Mouse (Mus musculus): ENCODE data around the gene Rcc1l.

Gene Rcc1l

DNA sequence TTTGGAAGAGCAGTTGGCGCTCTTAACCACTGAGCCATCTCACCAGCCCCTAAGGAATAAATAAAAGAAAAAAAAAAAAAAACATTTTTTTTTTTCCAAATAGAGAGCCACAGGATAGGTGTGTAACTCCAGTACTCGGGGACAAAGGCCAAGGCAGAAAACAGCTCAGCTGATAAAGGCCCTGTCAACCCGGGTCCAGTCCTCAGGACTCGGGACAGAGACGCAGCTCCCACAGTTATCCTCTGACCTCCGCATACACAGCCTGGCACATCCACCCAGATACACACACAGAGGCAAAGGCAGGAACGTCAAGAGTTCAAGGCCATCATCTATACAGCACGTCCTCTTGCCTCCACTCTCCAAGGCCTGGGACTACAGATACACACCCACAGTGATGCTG lies 6.4 kb downstream of the Rcc1l start:
- no peak for DNase-seq (ENCODE audit: low spot score in 2 of 2)

DNA sequence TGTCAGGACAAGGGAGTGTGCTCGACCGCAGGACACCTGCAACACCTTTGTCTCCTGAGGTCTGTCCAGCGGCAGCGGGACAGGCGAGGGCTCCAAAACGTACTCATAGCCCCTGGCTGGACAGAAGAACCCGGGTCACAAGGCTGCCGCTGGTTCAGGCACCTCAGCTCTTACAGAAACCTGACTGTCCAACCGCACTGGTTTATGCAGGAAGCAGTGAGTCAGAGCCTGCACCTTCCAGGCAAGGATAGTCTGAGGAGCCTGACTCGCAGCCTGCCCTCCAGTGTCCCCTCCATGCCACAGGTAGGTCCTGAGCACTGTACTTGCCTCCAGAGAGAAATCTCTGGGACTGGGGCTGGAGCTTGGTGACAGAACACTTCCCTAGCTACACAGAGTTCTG lies 7.3 kb downstream of the Rcc1l start:
- DNase-seq (ENCODE audit: low spot score in 2 of 2): no peak

DNA sequence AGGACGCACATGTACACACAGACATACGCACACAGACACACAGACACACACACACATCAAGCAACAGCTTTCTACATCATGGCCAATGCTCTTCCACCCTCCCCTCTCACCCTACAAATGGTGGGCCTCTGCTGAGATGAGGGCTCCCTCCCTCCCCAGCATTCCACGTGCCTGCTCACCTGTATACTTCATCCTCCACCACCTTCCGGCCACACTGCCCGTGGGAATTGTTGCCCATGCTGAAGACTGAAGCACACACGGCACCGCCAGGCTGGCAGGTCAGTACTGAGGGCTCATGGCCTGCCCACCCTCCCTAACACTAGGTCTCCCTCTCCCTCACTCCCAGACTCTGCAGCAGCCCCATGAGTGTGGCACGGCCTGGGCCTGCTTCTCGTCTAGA lies 8.5 kb downstream of the Rcc1l start:
- no peak for DNase-seq (ENCODE audit: low spot score in 2 of 2)

DNA sequence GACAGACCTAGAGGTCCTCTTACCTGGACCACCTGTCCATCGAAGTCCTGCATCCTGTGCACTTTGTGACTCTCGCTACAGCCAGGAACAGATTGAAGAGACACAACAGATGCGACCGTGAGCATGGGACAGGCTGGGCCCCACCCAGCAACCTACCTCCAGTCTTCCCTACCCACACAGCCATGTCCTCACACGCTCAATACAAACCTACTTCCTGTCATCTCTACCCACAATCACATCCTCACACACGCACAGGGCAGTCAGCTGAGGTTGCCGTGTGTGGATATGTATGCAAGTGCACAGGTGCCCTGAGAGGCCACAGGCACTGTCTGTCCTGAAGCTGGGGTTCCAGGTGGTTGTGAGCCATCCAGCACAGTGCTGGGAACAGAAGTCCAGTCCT lies 9.9 kb downstream of the Rcc1l start:
- DNase-seq (ENCODE audit: low spot score in 2 of 2): no peak

DNA sequence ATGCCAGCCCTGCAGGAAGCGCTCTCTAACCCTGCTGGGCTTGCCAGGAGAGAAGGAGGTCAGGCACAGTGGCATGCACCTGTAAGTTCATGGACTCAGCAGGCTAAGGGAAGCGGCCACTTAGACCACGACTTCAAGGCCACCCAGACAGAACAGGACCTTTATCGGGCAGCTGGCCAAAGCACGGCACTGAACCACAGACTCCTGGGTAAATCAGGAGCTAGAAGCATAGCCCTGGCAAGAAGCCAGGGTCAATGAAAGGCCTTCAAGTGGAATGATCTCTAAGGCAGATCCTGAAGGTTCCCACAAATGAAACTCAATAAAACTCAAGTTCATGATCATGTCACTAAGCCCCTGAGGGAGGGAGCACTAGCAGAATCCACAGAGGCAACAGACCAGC lies 11.9 kb downstream of the Rcc1l start:
- DNase-seq (ENCODE audit: low spot score in 2 of 2): no peak

DNA sequence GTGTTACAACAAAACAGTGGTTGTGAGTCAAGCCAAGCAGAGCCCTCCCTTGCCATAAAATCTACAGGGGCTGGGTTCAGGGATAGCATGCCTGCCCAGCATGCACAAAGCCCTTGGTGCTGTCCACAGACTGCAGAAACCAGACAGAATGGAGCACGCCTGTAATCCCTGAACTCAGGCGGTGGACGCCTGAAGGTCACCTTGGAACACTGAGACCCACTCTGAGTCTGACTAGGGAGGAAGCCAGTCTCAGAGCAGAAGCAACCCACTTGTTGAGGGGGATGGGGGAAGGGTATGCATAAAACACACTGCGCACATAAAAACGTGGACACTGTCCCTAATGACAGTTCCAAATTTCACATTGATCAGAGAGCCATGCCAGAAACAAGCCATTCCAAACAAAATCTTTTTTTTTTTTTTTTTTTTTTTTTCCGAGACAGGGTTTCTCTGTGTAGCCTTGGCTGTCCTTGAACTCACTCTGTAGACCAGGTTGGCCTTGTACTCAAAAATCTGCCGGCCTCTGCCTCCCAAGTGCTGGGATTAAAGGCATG lies 20.6 kb downstream of the Rcc1l start:
- no peak for DNase-seq (ENCODE audit: low spot score in 2 of 2)

DNA sequence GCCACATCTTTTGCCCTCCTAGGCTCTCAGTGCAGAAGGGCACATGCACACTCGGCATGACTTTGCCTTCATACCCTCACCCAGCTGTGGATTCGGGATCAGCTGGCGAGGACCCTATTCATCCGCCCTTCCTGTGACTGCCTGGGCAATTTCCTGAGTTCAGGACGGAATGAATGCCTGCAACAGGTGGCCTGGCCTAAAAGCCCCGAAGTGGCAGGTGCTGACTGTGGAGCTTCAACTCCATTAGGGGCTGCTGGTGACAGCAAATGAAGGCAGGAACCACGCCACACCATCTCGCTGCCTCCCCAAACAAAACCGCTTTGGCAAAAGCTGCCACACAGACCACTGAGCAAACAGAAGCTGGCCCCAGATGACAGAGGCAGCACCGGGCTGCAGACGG lies 24.7 kb downstream of the Rcc1l start:
- DNase-seq (ENCODE audit: low spot score in 2 of 2): no peak

DNA sequence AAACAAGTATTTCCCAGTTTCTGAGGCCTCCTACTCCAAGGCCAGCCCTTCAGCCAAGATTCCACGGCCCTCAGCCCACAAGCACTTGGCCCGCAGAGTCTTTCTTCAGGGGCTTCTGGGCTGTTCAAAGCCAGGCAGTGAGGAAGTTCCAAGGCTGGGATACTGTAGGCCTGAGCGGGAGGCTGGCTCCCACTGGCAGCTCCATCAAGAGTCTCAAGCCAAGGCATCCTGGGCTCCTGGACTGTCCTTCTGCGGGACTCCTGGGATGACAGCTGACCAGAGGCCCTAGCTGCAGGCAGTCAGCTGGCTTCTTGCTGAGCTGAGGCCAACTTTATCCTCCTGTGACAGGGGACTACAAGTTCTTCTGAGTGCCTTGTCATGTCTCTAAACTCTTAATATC lies 28.4 kb downstream of the Rcc1l start:
- no peak for DNase-seq (ENCODE audit: low spot score in 2 of 2)

DNA sequence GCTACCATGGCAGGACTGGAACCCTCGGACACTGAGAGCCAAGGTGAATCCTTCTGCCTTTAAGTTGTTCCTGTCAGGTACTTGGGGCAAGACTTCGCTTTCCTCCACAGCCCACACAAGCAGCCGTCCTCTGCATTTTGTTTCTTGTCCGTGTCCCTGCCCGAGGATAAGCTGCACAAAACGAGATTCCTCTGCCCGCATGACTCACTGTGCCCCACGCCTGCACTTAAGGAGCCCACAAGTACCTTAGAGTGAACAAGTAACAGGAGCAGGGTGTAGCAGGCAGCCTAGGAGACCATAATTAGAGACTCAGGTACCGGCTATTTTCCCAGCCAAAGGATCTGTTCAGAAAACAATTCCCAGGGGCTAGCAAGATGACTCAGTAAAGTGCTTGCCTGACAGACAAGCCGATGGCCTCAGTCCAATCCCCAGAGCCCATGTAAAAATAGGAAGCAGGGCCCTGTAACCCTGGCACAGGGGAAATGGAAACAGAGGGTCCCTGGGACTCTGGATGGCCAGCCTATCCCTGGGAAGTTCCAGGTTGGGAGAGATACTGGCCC lies 29.3 kb downstream of the Rcc1l start:
- no peak for DNase-seq (ENCODE audit: low spot score in 2 of 2)

DNA sequence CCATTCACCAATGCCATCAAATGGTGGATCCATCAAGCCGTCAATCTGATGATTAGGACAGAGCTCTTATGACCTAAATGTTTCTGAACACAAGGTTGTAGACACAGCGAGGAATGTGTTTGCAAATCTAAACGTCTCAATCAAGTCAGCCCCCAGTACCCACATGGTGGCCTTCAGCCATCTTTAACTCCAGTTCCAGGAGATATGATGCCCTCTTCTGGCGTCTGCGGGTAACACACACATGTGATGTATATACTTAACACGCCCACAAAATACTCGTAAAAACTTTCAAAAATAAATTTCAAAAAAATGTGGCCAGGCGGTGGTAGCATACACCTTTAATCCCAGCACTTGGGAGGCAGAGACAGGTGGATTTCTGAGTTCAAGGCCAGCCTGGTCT lies 31.6 kb downstream of the Rcc1l start:
- DNase-seq (ENCODE audit: low spot score in 2 of 2): no peak

DNA sequence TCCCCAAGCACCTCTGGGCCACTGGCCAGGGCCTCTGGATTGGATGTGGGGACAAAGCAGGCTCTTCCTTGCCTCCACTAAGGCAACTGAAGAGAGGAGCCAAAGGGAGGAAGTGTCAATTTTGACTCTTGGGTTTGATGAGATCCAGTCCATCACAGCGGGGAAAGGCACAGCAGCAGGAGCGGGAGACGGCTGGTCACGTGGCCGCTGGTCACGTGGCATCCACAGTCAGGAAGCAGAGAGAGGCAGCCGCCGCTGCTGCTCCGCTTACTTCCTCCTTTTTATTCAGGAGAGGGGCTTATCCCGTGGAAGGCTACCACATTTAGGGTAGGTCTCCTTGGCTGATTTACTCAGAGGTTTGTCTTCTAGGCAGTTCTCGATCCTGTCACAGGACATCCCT lies 34.2 kb downstream of the Rcc1l start:
- DNase-seq (ENCODE audit: low spot score in 2 of 2): no peak

DNA sequence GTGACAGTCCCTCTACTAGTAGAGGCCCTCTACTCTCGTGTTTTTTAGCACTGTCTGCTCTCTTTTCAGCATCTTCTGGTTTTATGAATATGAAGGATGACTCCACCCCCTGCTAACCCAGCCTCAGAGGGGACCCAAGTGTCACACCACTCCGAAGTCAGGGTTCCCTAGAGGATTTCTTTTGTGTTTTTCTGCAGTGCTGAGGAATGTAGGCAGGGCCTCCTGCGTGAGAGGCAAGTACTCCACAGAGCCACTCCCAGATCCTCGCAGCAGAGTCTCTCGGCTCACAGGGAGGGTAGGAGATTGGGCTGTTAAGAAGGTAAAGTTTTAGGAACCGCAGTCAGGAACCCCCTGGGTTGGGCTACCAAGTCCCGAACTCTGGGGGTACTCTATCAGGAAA lies 35.3 kb downstream of the Rcc1l start:
- DNase-seq (ENCODE audit: low spot score in 2 of 2): no peak

DNA sequence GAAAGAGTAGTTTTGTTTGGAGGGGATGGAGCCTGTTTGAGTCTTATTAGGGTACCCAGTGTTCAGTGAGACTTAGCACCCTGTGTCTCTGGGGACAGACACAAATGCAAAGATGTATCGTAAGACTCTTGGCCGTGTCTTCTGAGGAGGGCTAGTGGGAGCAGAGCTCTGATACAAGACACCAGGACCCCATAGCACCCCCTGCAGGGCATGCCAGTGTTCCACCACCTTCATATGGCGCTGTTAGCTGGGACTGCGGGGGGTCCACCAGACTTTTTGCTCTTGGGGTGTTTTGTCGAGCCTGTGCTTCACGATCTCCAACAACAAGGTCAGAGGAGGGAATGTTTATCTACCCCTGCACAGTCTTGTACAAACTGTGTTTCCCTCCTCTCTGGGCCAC lies 37.1 kb downstream of the Rcc1l start:
- DNase-seq (ENCODE audit: low spot score in 2 of 2): no peak

DNA sequence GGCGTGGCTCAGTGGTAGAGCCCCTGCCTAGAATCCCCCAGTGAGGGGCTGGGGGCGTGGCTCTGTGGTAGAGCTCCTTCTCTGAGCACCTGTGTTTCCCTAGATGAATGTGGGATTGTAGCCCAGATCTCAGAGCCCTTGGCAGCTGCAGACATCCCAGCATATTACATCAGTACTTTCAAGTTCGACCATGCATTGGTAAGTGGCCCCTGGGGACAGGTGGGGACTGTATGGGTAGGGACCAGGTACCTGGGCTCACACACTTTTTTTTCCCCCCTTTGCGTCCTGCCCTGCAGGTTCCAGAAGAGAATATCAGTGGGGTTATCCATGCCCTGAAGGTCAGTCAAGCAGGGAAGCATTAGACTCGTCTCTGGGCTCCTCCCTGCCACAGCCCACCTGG lies 38.6 kb downstream of the Rcc1l start:
- DNase-seq (ENCODE audit: low spot score in 2 of 2): no peak

DNA sequence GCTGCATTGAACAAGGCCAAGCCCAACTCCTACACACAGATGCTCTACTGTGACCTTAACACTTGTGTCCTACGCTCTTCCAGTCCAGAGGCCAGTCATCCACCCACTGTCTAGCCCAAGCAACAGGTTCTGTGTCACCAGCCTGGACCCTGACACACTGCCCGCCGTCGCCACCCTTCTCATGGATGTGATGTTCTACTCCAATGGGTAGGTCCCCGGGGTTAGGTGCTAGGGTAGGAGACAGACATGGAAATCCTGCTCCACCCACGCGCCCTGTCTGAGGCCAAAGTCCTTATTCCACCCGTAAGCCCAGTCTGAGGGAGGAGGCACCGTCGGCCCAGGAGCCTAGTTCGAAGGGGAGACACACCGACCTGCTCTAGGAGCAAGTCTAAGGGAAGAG lies 40.6 kb downstream of the Rcc1l start:
- no peak for DNase-seq (ENCODE audit: low spot score in 2 of 2)

DNA sequence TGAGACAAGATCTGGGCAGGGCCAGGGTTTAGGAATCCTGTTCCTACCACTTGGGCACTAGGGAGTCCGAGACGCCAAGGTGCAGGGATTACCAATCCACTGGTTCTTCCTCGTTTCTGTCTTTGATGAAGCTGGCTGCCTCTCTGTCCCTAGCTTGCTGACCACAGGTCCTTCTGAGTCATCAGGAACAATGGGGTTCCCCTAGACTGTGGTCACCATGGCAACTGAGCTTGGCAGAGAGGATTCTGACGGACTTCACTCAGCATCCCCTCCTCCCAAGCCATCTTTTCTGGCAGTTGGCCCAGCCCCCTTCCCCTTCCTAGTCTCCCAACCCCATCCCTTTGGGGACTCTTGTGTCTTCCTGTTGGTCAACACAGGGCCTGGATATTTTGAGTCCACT lies 45.0 kb downstream of the Rcc1l start:
- no peak for DNase-seq (ENCODE audit: low spot score in 2 of 2)

DNA sequence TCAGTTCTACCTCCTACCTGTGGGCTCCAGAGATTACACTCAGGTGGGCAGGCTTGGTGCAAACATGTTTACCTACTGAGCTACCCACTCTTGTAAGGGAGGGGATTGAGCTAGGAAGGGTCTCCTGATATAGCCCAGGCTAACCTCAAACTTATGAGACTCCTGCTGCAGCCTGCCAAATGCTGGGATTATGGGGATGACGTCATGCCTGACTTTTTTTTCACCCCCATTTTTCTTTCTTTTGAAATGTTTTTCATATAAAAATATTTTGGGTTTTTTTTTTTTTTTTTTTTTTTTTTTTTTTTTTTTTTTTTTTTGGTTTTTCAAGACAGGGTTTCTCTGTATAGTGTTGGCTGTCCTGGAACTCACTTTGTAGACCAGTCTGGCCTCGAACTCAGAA lies 50.3 kb downstream of the Rcc1l start:
- no peak for DNase-seq (ENCODE audit: low spot score in 2 of 2)

DNA sequence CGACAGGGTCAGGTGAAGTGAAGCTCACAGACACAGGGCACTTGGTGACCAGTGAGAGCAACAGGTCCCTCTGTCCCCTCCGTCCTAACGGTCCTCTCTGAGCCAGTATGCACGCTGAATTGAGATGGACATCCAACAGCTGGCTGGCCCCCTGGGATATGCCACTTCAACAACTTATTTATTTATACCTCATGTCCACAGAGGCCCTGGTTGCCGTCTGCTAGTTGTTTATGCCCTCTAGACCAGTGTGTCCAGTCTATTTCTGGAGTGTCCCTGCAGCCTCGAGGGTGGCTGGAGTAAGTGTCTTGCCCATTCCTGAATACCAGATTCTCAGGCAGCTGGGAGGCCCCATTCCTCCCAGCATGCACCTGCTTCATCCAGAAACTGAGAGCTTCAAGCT lies 52.7 kb downstream of the Rcc1l start:
- no peak for DNase-seq (ENCODE audit: low spot score in 2 of 2)

DNA sequence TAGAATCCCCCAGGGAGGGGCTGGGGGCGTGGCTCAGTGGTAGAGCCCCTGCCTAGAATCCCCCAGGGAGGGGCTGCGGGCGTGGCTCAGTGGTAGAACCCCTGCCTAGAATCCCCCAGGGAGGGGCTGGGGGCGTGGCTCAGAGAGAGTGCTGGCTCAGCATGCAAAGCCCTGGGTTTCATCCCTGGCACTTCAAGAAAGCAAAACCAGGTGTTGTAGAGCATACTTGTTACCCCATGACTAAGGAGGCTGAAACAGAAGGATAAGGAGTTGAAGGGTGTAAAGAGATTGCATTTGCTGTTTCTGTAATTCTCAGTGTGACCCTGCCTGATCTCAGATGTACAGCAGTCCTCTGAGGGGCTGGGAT lies 54.7 kb downstream of the Rcc1l start:
- no peak for DNase-seq (ENCODE audit: low spot score in 2 of 2)

DNA sequence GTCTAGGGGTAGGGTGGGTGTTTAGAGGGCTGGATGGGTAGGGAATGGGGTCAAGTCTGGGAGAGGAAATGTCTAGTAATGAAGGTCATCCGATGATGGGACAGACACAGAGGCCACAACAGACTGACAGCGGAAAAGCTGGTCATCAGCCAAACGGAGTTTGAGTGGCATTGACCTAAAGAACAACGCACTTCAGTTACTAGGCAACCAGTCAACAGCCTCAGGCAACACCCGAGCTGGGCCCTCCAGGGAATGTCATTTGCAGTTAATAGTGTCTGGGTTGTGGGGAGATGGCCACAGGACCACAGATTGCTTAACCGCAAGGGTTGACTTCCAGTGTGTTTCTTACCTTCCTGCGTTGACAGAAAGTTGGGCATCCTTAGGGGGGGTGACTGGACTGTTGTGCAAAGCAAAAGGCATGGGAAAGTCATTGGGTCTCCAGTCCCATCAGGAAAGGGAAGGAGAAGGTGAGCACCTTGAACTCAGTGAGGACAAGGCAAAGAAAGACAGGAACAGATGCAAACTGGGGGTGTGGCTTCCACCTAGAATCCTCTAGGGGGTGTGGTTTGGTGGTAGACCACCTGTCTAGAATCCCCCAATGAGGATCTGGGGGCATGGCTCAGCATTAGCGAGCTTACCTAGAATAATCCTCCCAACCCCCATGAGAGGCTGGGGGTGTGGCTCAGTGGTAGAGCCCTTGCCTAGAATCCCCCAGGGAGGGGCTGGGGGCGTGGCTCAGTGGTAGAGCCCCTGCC lies 55.3 kb downstream of the Rcc1l start:
- DNase-seq (ENCODE audit: low spot score in 2 of 2): no peak

DNA sequence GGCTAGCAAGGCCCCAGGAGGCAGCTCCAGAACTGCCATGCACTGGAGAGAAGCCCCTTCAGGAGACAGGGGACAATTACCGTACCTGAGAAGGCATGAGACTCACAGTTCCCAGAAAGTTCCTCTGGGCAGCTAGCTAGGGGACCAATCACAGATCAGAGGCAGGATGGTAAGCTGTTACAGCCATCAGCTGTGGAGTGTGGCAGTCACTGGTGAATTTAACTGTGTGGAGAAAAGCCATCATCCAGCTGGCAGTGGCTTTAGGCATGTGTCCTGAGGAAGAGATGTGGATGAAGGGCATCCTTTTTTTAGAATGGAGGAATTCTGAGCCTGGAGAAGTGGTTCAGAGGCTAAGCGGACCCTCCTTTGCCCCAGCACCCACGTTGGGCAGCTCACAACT lies 56.4 kb downstream of the Rcc1l start:
- no peak for DNase-seq (ENCODE audit: low spot score in 2 of 2)

DNA sequence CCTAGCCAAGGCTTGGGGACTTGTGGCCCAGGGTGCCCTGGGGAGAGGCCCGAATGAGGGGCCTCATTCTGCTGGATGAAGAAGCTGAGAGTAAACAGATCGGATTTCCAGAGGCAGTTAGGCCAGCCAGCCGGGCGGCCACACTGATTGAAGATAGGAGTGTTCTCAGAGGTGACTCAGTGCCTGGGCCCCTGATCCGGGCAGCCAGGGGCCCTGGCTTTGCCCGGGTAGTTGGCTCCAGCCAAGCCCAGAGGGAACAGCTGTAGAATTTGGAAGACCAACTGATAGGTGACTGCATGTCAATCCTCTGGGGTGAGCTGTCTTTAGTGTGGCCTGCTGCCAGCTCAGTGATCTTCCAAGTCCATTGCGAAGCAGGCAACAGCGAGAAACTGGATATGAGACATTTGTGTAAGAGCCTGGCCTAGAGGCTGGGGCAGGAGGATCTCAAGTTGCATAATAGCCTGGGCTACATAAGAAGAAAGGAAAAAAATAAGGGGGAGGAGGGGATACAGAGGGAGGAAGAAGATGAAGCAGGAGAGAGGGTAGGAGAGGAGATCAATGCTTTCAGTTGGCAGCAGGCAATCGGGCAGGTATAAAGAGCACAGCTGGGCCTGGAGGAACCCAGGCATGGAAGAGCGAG lies 57.0 kb downstream of the Rcc1l start:
- DNase-seq (ENCODE audit: low spot score in 2 of 2): no peak

DNA sequence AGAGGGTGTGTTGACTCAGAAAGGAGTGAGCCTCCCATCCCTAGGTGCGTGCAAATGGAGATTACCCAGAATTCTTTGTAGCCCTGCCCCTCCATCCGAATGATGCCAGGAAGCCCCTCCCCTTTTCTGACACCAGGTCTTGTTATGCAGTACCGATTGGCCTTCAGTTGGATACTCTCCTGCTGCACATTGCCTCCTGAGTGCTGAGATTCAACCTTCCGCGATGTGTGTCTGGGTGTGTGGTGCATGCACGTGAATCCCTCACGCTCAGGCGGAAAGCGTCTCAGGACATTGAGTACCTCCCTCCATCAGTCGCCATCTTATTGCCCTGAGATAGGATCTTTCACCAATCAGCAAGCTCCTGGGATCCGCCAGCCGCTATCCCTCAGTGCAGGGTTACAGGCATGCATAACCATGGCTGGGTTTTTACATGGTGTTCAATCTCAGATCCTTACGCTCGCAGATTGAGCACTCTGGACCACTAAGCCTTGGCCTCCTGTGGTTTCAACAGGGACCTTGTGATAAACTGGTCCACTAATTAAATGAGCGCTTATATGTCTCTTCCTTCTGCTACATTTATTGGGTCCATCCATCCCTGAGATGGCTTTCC lies 57.7 kb downstream of the Rcc1l start:
- DNase-seq (ENCODE audit: low spot score in 2 of 2): no peak

Measured in right cerebral cortex, adult 2 months (tissue).